Mouse (Mus musculus): ENCODE data around the gene Raver2.

DNA sequence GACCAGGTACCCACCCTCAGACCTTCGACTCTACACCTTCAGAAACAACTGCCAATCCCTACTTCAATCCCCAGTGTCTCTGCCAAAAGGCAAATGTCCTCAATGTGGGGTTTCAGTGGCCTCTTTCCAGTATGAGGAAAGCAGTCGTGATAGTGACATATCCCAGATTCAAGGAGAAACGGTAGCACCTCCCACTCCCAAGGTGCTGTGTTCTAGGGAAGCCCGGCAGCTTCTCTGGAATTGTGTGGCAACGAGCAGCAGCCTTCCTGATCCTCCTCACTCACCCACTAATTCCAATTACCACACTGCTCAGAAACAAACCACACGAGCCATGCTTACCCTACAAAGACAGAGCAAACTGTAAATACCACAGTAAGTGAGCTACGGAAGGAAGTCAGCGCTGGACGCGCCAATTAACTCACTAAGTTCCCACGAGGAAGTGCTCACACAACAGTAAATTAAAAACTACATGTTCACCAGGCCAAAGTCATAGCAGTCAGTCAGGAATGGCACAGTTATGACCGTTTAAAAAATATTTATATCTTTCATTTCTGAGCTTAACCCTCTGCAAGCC is 90.5 kb downstream of the Raver2 start:
- no peak for TF ChIP-seq POLR2A (IDR thresholded peaks at IDR 0.05; ENCODE audit: insufficient read depth, low read depth, low read length)
- no peak for TF ChIP-seq CTCF (IDR thresholded peaks at IDR 0.05)

Measured in heart, adult 2 months (tissue).